Mouse (Mus musculus): ENCODE data around the gene Prdx1.

GRCm38 (mm10) chr4:116679141-116679540, 6.2 kb upstream of the Prdx1 start:
- TF ChIP-seq CTCF (IDR thresholded peaks at IDR 0.05; ENCODE audit: low read depth, low read length) (no peak), EP300 (IDR thresholded peaks at IDR 0.05; ENCODE audit: insufficient read depth, low read depth, low read length) (no peak)

Data from ES-Bruce4 (cell line).